9 mouse cellular contexts compared by ENCODE assay signal in genomic region chr2:156190004-156190896, GRCm38 (mm10). TPM values are rescaled to one million over a fixed set of nuclear protein-coding genes. Genes with fewer than 3 reads are reported as not detected.
DNase-seq lines count a peak whose midpoint lies in the region; ATAC-seq lines count a peak whose summit lies in the region.
"Had no signal": no experiment of that assay in that cellular context is flagged by ENCODE, and none has a peak within 500 bp of the region (broad histone marks: within the 10 kb centered on the region; RNA-seq: fewer than 3 reads in every experiment).

No protein-coding gene starts in this region.

- WGBS in midbrain, embryonic 13.5 days = 89% methylated on average over 14 of the region's 14 CpGs

- no peak overlapping the region for H3K4me3 ChIP-seq in midbrain, embryonic 13.5 days (replicated peaks)
- H3K4me3 ChIP-seq: embryonic facial prominence, embryonic 13.5 days had no signal

- H3K9ac ChIP-seq in midbrain, embryonic 13.5 days (replicated peaks) = no peak overlapping the region
- H3K9ac ChIP-seq: embryonic facial prominence, embryonic 13.5 days had no signal

- H3K27me3 ChIP-seq in midbrain, embryonic 13.5 days = no peaks in the 10 kb centered on the region
- H3K27me3 ChIP-seq: embryonic facial prominence, embryonic 13.5 days had no signal

- ATAC-seq in megakaryocyte-erythroid progenitor cell, adult 5-6 weeks (replicated peaks; ENCODE audit: low FRiP score, low TSS enrichment, poor library complexity, severe bottlenecking) = peak; percentile 83
- no peak for ATAC-seq in midbrain, embryonic 13.5 days

- H3K27ac ChIP-seq in midbrain, embryonic 13.5 days = no peak overlapping the region
- H3K27ac ChIP-seq: embryonic facial prominence, embryonic 13.5 days had no signal

- no peak overlapping the region for H3K4me2 ChIP-seq in midbrain, embryonic 13.5 days (replicated peaks)
- H3K4me2 ChIP-seq: embryonic facial prominence, embryonic 13.5 days had no signal

- H3K4me1 ChIP-seq in midbrain, embryonic 13.5 days (replicated peaks) = no peaks in the 10 kb centered on the region
- H3K4me1 ChIP-seq: embryonic facial prominence, embryonic 13.5 days had no signal

- DNase-seq in spleen, adult 18-20 months = peak; percentile 60 to 63
- no peak for DNase-seq in spleen, adult 12 weeks (ENCODE audit: low spot score)
- peak; percentile 90 for DNase-seq in induced T-regulatory cell, adult 2 months (ENCODE audit: low read depth)
- DNase-seq in cerebellum, adult 8-10 months = no peak
- DNase-seq in kidney, adult 11 months = no peak
- no peak for DNase-seq in left cerebral cortex, adult 18-20 months (ENCODE audit: low spot score in 2 of 2)

- H3K9me3 ChIP-seq in midbrain, embryonic 13.5 days = no peaks in the 10 kb centered on the region
- H3K9me3 ChIP-seq: embryonic facial prominence, embryonic 13.5 days had no signal

- no peaks in the 10 kb centered on the region for H3K36me3 ChIP-seq in midbrain, embryonic 13.5 days
- H3K36me3 ChIP-seq: embryonic facial prominence, embryonic 13.5 days had no signal

RNA-seq across cellular contexts. Expression of gene Phf20, which starts 6.0 kb away (rescaled TPM):
- 29.2 and 31.5 TPM in 2 replicates for total RNA-seq in megakaryocyte-erythroid progenitor cell, adult 5-6 weeks (2014; fragmentation: Nextera tagmentation)
- 56.1 and 84.1 TPM in 2 replicates for total RNA-seq in megakaryocyte-erythroid progenitor cell, adult 5-6 weeks (2017)
- 111 and 124 TPM in 2 replicates for polyA plus RNA-seq in midbrain, embryonic 13.5 days (2015; fragmentation: Nextera tagmentation; extraction: Ambion mirVana)
- 10 to 100 TPM; 87.7 to 97.8 TPM for total RNA-seq in left cerebral cortex, adult 18-20 months (2021)

RNA-seq across cellular contexts. Expression of gene Rbm39, which starts 10.2 kb away (rescaled TPM):
- 370 and 390 TPM in 2 replicates for total RNA-seq in megakaryocyte-erythroid progenitor cell, adult 5-6 weeks (2014; fragmentation: Nextera tagmentation)
- total RNA-seq in megakaryocyte-erythroid progenitor cell, adult 5-6 weeks (2017) = 690 and 765 TPM in 2 replicates
- polyA plus RNA-seq in midbrain, embryonic 13.5 days (2015; fragmentation: Nextera tagmentation; extraction: Ambion mirVana) = 611 and 631 TPM in 2 replicates
- 100 to 1,000 TPM; 286 to 287 TPM for total RNA-seq in left cerebral cortex, adult 18-20 months (2021)

RNA-seq across cellular contexts. Expression of gene Nfs1, which starts 46.3 kb away (rescaled TPM):
- 82.6 and 85.5 TPM in 2 replicates for total RNA-seq in megakaryocyte-erythroid progenitor cell, adult 5-6 weeks (2014; fragmentation: Nextera tagmentation)
- 58.6 and 61.5 TPM in 2 replicates for total RNA-seq in megakaryocyte-erythroid progenitor cell, adult 5-6 weeks (2017)
- polyA plus RNA-seq in midbrain, embryonic 13.5 days (2015; fragmentation: Nextera tagmentation; extraction: Ambion mirVana) = 29.5 and 29.8 TPM in 2 replicates
- 10 to 100 TPM; 36.0 to 39.4 TPM for total RNA-seq in left cerebral cortex, adult 18-20 months (2021)

RNA-seq across cellular contexts. Expression of gene Romo1, which starts 46.4 kb away (rescaled TPM):
- 197 and 326 TPM in 2 replicates for total RNA-seq in megakaryocyte-erythroid progenitor cell, adult 5-6 weeks (2014; fragmentation: Nextera tagmentation)
- total RNA-seq in megakaryocyte-erythroid progenitor cell, adult 5-6 weeks (2017) = 12.3 and 18.2 TPM in 2 replicates
- polyA plus RNA-seq in midbrain, embryonic 13.5 days (2015; fragmentation: Nextera tagmentation; extraction: Ambion mirVana) = 434 and 435 TPM in 2 replicates
- total RNA-seq in left cerebral cortex, adult 18-20 months (2021) = 100 to 1,000 TPM; 156 to 162 TPM

Comparison
In these comparisons a context has a peak if more than half of its experiments do, and no peak if none do; other contexts are left out.
1. DNase-seq: peak in spleen, adult 18-20 months (2 of 2) and induced T-regulatory cell, adult 2 months (single experiment); none in spleen, adult 12 weeks (single experiment), cerebellum, adult 8-10 months (single experiment), kidney, adult 11 months (single experiment) and left cerebral cortex, adult 18-20 months (0 of 2).